ENCODE assay signal across 9 mouse cellular contexts in the genomic region with DNA sequence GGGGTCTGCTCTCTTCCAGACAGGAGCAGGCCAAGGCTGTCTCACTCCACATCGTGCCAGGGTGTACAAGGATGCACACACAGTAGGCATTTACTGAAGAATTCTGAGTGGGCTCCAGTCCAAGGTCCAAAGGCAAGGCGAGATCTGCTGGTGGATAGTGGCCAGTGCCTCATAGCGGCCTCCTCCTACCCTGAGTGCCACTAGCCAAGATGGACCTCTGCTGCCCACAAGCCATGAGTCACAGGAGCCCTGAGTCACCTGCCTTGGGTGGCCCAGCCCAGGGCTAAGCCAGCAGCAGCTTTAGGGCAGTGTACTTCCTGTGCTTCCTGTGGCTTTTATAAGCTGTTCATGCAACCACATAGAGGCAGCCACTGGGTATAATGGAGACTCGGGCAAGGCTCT. TPM values are rescaled to one million over a fixed set of nuclear protein-coding genes. Genes with fewer than 3 reads are reported as not detected.
DNase-seq lines count a peak whose midpoint lies in the region; ATAC-seq and TF ChIP-seq lines count a peak whose summit lies in the region.
"Had no signal": no experiment of that assay in that cellular context is flagged by ENCODE, and none has a peak within 500 bp of the region (broad histone marks: within the 10 kb centered on the region; RNA-seq: fewer than 3 reads in every experiment).

No protein-coding gene starts in this region.

- peak overlapping the region; percentile 26; the same call in 1 of the 2 replicates for H3K27ac ChIP-seq in hindbrain, embryonic 14.5 days
- no peak overlapping the region for H3K27ac ChIP-seq in hindbrain, embryonic 12.5 days
- no peak overlapping the region for H3K27ac ChIP-seq in lung, embryonic 14.5 days (ENCODE audit: low read depth)
- H3K27ac ChIP-seq: stomach, embryonic 15.5 days had no signal

- H3K4me3 ChIP-seq in hindbrain, embryonic 14.5 days (replicated peaks; ENCODE audit: low read length), result no peak overlapping the region
- no peak overlapping the region for H3K4me3 ChIP-seq in hindbrain, embryonic 12.5 days
- no peak overlapping the region for H3K4me3 ChIP-seq in lung, embryonic 14.5 days (ENCODE audit: low read depth, low read length)
- H3K4me3 ChIP-seq: stomach, embryonic 15.5 days had no signal

- WGBS in hindbrain, embryonic 14.5 days, result 42% methylated on average over 4 of the region's 4 CpGs
- 58% methylated on average over 4 of the region's 4 CpGs for WGBS in hindbrain, embryonic 12.5 days
- WGBS in lung, embryonic 14.5 days, result 62% methylated on average over 4 of the region's 4 CpGs

- peaks cover 36% of the 10 kb centered on the region for H3K4me1 ChIP-seq in hindbrain, embryonic 14.5 days (replicated peaks; ENCODE audit: control insufficient read depth, insufficient read depth, low read length)
- peaks cover 31% of the 10 kb centered on the region for H3K4me1 ChIP-seq in hindbrain, embryonic 12.5 days
- peaks cover 15% of the 10 kb centered on the region; the same call in 1 of the 2 replicates for H3K4me1 ChIP-seq in lung, embryonic 14.5 days (ENCODE audit: insufficient read depth)

- H3K4me2 ChIP-seq in hindbrain, embryonic 14.5 days (replicated peaks), result peak overlapping the region; percentile 7; the same call in 1 of the 2 replicates
- H3K4me2 ChIP-seq in hindbrain, embryonic 12.5 days (replicated peaks), result no peak overlapping the region
- H3K4me2 ChIP-seq in lung, embryonic 14.5 days, result 0 out of 2 replicates have a peak overlapping the region, but pooled peaks have one; percentile 10

- DNase-seq in hindbrain, embryonic 14.5 days (ENCODE audit: low spot score), result no peak
- DNase-seq in 416B (ENCODE audit: low read depth), result peak; percentile 97
- peak; percentile 57 to 63 for DNase-seq in adrenal gland, adult 18-20 months (ENCODE audit: low spot score in 2 of 2)
- peak; percentile 90 for DNase-seq in fibroblast of lung, adult 2 months (ENCODE audit: low read depth)
- no peak for DNase-seq in lung, embryonic 14.5 days
- no peak for DNase-seq in right cerebral cortex, adult 18-20 months
- no peak for DNase-seq in left cerebral cortex, adult 11 months (ENCODE audit: low spot score)

- no peak overlapping the region for H3K9ac ChIP-seq in hindbrain, embryonic 14.5 days
- no peak overlapping the region for H3K9ac ChIP-seq in hindbrain, embryonic 12.5 days
- no peak overlapping the region for H3K9ac ChIP-seq in lung, embryonic 14.5 days
- H3K9ac ChIP-seq: stomach, embryonic 15.5 days had no signal

- ATAC-seq in hindbrain, embryonic 14.5 days (ENCODE audit: low FRiP score), result no peak
- ATAC-seq in hindbrain, embryonic 12.5 days (ENCODE audit: low FRiP score), result no peak
- ATAC-seq in lung, embryonic 14.5 days (ENCODE audit: insufficient read depth), result no peak

- H3K27me3 ChIP-seq in hindbrain, embryonic 14.5 days (ENCODE audit: control insufficient read depth, insufficient read depth, low read length), result no peaks in the 10 kb centered on the region
- peaks cover 29% of the 10 kb centered on the region for H3K27me3 ChIP-seq in hindbrain, embryonic 12.5 days
- no peaks in the 10 kb centered on the region for H3K27me3 ChIP-seq in lung, embryonic 14.5 days (ENCODE audit: insufficient read depth, low read length)
- H3K27me3 ChIP-seq: stomach, embryonic 15.5 days had no signal

- H3K9me3 ChIP-seq in hindbrain, embryonic 14.5 days (ENCODE audit: control insufficient read depth, low read length), result no peaks in the 10 kb centered on the region
- no peaks in the 10 kb centered on the region for H3K9me3 ChIP-seq in hindbrain, embryonic 12.5 days (replicated peaks)
- no peaks in the 10 kb centered on the region for H3K9me3 ChIP-seq in lung, embryonic 14.5 days (ENCODE audit: low read depth, low read length)
- H3K9me3 ChIP-seq: stomach, embryonic 15.5 days had no signal

- TF ChIP-seq CTCF in lung, embryonic 14.5 days (IDR thresholded peaks at IDR 0.05; ENCODE audit: low read depth), result no peak

- no peaks in the 10 kb centered on the region for H3K36me3 ChIP-seq in hindbrain, embryonic 14.5 days (replicated peaks; ENCODE audit: control insufficient read depth, insufficient read depth)
- no peaks in the 10 kb centered on the region for H3K36me3 ChIP-seq in hindbrain, embryonic 12.5 days
- H3K36me3 ChIP-seq in lung, embryonic 14.5 days (ENCODE audit: insufficient read depth), result no peaks in the 10 kb centered on the region
- H3K36me3 ChIP-seq: stomach, embryonic 15.5 days had no signal

RNA-seq across cellular contexts. Expression of a gene that starts 2.3 kb away (rescaled TPM):
- polyA plus RNA-seq in hindbrain, embryonic 14.5 days (2014; fragmentation: Nextera tagmentation; extraction: Ambion mirVana), result 31.0 and 37.0 TPM in 2 replicates
- 34.8 and 36.8 TPM in 2 replicates for polyA plus RNA-seq in hindbrain, embryonic 12.5 days (2016; fragmentation: Nextera tagmentation; extraction: Ambion mirVana)
- total RNA-seq in adrenal gland, adult 18-20 months (2021), result 10 to 100 TPM; 53.2 to 60.3 TPM
- 46.8 and 47.9 TPM in 2 replicates for polyA plus RNA-seq in lung, embryonic 14.5 days (2014; fragmentation: Nextera tagmentation; extraction: Ambion mirVana)

RNA-seq across cellular contexts. Expression of a gene that starts 26.2 kb away (rescaled TPM):
- 33.3 and 33.5 TPM in 2 replicates for polyA plus RNA-seq in hindbrain, embryonic 14.5 days (2014; fragmentation: Nextera tagmentation; extraction: Ambion mirVana)
- 26.5 and 28.1 TPM in 2 replicates for polyA plus RNA-seq in hindbrain, embryonic 12.5 days (2016; fragmentation: Nextera tagmentation; extraction: Ambion mirVana)
- 10 to 100 TPM; 60.6 to 78.3 TPM for total RNA-seq in adrenal gland, adult 18-20 months (2021)
- 39.4 and 44.2 TPM in 2 replicates for polyA plus RNA-seq in lung, embryonic 14.5 days (2014; fragmentation: Nextera tagmentation; extraction: Ambion mirVana)

RNA-seq across cellular contexts. Expression of a gene that starts 35.0 kb away (rescaled TPM):
- 0.72 and 0.98 TPM in 2 replicates for polyA plus RNA-seq in hindbrain, embryonic 14.5 days (2014; fragmentation: Nextera tagmentation; extraction: Ambion mirVana)
- polyA plus RNA-seq in hindbrain, embryonic 12.5 days (2016; fragmentation: Nextera tagmentation; extraction: Ambion mirVana), result 0.47 and 0.96 TPM in 2 replicates
- total RNA-seq in adrenal gland, adult 18-20 months (2021), result 1 to 10 TPM; 1.5 to 9.9 TPM
- 1.7 and 3.3 TPM in 2 replicates for polyA plus RNA-seq in lung, embryonic 14.5 days (2014; fragmentation: Nextera tagmentation; extraction: Ambion mirVana)

Comparison
In these comparisons a context has a peak if more than half of its experiments do, and no peak if none do; other contexts are left out.
1. DNase-seq: peak in 416B (single experiment), adrenal gland, adult 18-20 months (2 of 2) and fibroblast of lung, adult 2 months (single experiment); none in hindbrain, embryonic 14.5 days (single experiment), lung, embryonic 14.5 days (single experiment), right cerebral cortex, adult 18-20 months (single experiment) and left cerebral cortex, adult 11 months (single experiment).